18 mouse cellular contexts compared by ENCODE assay signal in the genomic region with DNA sequence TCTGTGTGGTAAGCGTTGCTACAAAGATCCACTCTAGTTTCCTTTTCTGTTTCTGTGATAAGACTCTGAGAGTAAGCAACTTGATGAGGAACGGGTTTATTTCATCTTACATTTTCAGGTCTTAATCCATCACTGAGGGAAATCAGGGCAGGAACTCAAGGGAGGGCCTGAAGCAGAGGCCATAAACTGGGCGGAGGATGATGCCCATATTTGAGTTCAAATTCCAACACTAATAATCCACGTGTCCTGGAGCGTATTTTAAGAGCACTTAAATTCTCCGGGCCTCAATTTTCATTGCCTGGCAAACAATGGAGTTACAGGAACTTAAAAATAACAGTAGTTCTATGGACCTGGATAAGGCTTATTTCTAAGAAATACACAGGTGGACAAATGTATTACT. TPM values are rescaled to one million over a fixed set of nuclear protein-coding genes. Genes with fewer than 3 reads are reported as not detected.
"Had no signal": no experiment of that assay in that cellular context is flagged by ENCODE, and none has a peak within 500 bp of the region (broad histone marks: within the 10 kb centered on the region; RNA-seq: fewer than 3 reads in every experiment).

No protein-coding gene starts in this region.

- H3K4me3 ChIP-seq: heart, adult 2 months; heart, embryonic 13.5 days; heart, embryonic 15.5 days; hindbrain, embryonic 10.5 days; hindbrain, embryonic 12.5 days; limb, embryonic 13.5 days; limb, embryonic 15.5 days; liver, embryonic 12.5 days had no signal

- H3K9me3 ChIP-seq: heart, embryonic 13.5 days; heart, embryonic 15.5 days; hindbrain, embryonic 10.5 days; hindbrain, embryonic 12.5 days; limb, embryonic 13.5 days; limb, embryonic 15.5 days; liver, embryonic 12.5 days had no signal

- H3K4me2 ChIP-seq: hindbrain, embryonic 12.5 days; hindbrain, embryonic 14.5 days; limb, embryonic 15.5 days had no signal

- H3K27me3 ChIP-seq: heart, embryonic 13.5 days; heart, embryonic 15.5 days; hindbrain, embryonic 12.5 days; limb, embryonic 13.5 days; limb, embryonic 15.5 days; liver, embryonic 12.5 days had no signal

- ATAC-seq: hindbrain, embryonic 16.5 days; inflammation-experienced regulatory T-cells, adult 6 months; liver, embryonic 12.5 days had no signal

- H3K36me3 ChIP-seq: heart, embryonic 13.5 days; heart, embryonic 15.5 days; hindbrain, embryonic 10.5 days; hindbrain, embryonic 12.5 days; limb, embryonic 13.5 days; limb, embryonic 15.5 days; liver, embryonic 12.5 days had no signal

- H3K9ac ChIP-seq: heart, embryonic 13.5 days; heart, embryonic 15.5 days; hindbrain, embryonic 12.5 days; hindbrain, embryonic 14.5 days; limb, embryonic 13.5 days; limb, embryonic 15.5 days; liver, embryonic 12.5 days; liver, embryonic 14.5 days had no signal

- DNase-seq: gastrocnemius, postnatal 14 days; gastrocnemius, postnatal 36 days; heart, adult 2 months; heart, postnatal 14 days; layer of hippocampus, adult 9-11 months; layer of hippocampus, postnatal 36 days; left cerebral cortex, postnatal 4 days had no signal

- H3K27ac ChIP-seq: heart, adult 2 months; heart, embryonic 13.5 days; heart, embryonic 15.5 days; hindbrain, embryonic 12.5 days; hindbrain, embryonic 14.5 days; limb, embryonic 13.5 days; limb, embryonic 15.5 days; liver, embryonic 12.5 days; liver, embryonic 14.5 days had no signal

RNA-seq across cellular contexts. Expression of gene Lyve1, which starts 2.5 kb away (rescaled TPM):
- polyA plus RNA-seq: inflammation-experienced regulatory T-cells, adult 6 months had no signal
